Comparison of ENCODE assay signal across 13 mouse cellular contexts in genomic region chr11:53508152-53508551, GRCm38 (mm10). TPM values are rescaled to one million over a fixed set of nuclear protein-coding genes. Genes with fewer than 3 reads are reported as not detected.
A peak's percentile ranks its signal among the peaks of the same experiment; 100 is the strongest.
DNase-seq lines count a peak whose midpoint lies in the region; ATAC-seq and TF ChIP-seq lines count a peak whose summit lies in the region.
"Had no signal": no experiment of that assay in that cellular context is flagged by ENCODE, and none has a peak within 500 bp of the region (broad histone marks: within the 10 kb centered on the region; RNA-seq: fewer than 3 reads in every experiment).

No protein-coding gene starts in this region.

- no peak overlapping the region for H3K4me2 ChIP-seq in lung, embryonic 14.5 days
- no peak overlapping the region for H3K4me2 ChIP-seq in midbrain, embryonic 15.5 days
- H3K4me2 ChIP-seq: limb, embryonic 13.5 days had no signal

- no peak overlapping the region for H3K27ac ChIP-seq in lung, embryonic 14.5 days (ENCODE audit: low read depth)
- no peak overlapping the region for H3K27ac ChIP-seq in midbrain, embryonic 15.5 days
- H3K27ac ChIP-seq: limb, embryonic 13.5 days had no signal

- no peak for ATAC-seq in lung, embryonic 14.5 days (ENCODE audit: insufficient read depth)
- no peak for ATAC-seq in midbrain, embryonic 15.5 days (replicated peaks)

- peak; percentile 64 for DNase-seq in cerebellum, adult 11-12 months
- DNase-seq in cerebellum, adult 9-10 months: no peak
- DNase-seq in NIH3T3 (ENCODE audit: low read depth): peak; percentile 83
- DNase-seq in gastrocnemius, postnatal 10 days: peak; percentile 42
- DNase-seq in lung, embryonic 14.5 days: peak; percentile 43
- no peak for DNase-seq in layer of hippocampus, postnatal 14 days (ENCODE audit: low spot score in 2 of 2)
- no peak for DNase-seq in frontal cortex, adult 2 months (ENCODE audit: extremely low spot score in 1 of 2, low spot score in 1 of 2)

- H3K9me3 ChIP-seq in lung, embryonic 14.5 days (ENCODE audit: low read depth, low read length): no peaks in the 10 kb centered on the region
- no peaks in the 10 kb centered on the region for H3K9me3 ChIP-seq in midbrain, embryonic 15.5 days
- H3K9me3 ChIP-seq: limb, embryonic 13.5 days had no signal

- no peaks in the 10 kb centered on the region for H3K4me1 ChIP-seq in lung, embryonic 14.5 days (ENCODE audit: insufficient read depth)
- no peaks in the 10 kb centered on the region for H3K4me1 ChIP-seq in midbrain, embryonic 15.5 days

- H3K36me3 ChIP-seq in lung, embryonic 14.5 days (ENCODE audit: insufficient read depth): no peaks in the 10 kb centered on the region
- no peaks in the 10 kb centered on the region for H3K36me3 ChIP-seq in midbrain, embryonic 15.5 days (replicated peaks)
- H3K36me3 ChIP-seq: limb, embryonic 13.5 days had no signal

- H3K4me3 ChIP-seq in lung, embryonic 14.5 days (ENCODE audit: low read depth, low read length): no peak overlapping the region
- H3K4me3 ChIP-seq in midbrain, embryonic 15.5 days: no peak overlapping the region
- H3K4me3 ChIP-seq: erythroblast, embryonic 14.5 days; limb, embryonic 13.5 days had no signal

- H3K27me3 ChIP-seq in lung, embryonic 14.5 days (ENCODE audit: insufficient read depth, low read length): no peaks in the 10 kb centered on the region
- no peaks in the 10 kb centered on the region; the same call in 1 of the 2 replicates for H3K27me3 ChIP-seq in midbrain, embryonic 15.5 days (replicated peaks)
- H3K27me3 ChIP-seq: limb, embryonic 13.5 days had no signal

- TF ChIP-seq CTCF in lung, embryonic 14.5 days (IDR thresholded peaks at IDR 0.05; ENCODE audit: low read depth): no peak

- WGBS in lung, embryonic 14.5 days: 57% methylated on average over 7 of the region's 7 CpGs
- WGBS in midbrain, embryonic 15.5 days: 49% methylated on average over 7 of the region's 7 CpGs

- no peak overlapping the region for H3K9ac ChIP-seq in lung, embryonic 14.5 days
- no peak overlapping the region for H3K9ac ChIP-seq in midbrain, embryonic 15.5 days
- H3K9ac ChIP-seq: limb, embryonic 13.5 days had no signal

RNA-seq across cellular contexts. Expression of gene Sept8, which starts 10.9 kb away (rescaled TPM):
- total RNA-seq in gastrocnemius, postnatal 10 days (2021): 10 to 100 TPM; 40.5 to 49.4 TPM
- 25.3 and 25.6 TPM in 2 replicates for polyA plus RNA-seq in lung, embryonic 14.5 days (2014; fragmentation: Nextera tagmentation; extraction: Ambion mirVana)
- 100 to 1,000 TPM; 206 to 209 TPM for total RNA-seq in layer of hippocampus, postnatal 14 days (2021)
- polyA plus RNA-seq in midbrain, embryonic 15.5 days (2015; fragmentation: Nextera tagmentation; extraction: Ambion mirVana): 18.4 TPM in 2 replicates
- 271 and 280 TPM in 2 replicates for polyA plus RNA-seq in frontal cortex, adult 2 months (2012; rRNA removed)

RNA-seq across cellular contexts. Expression of gene Sowaha, which starts 28.1 kb away (rescaled TPM):
- under 1 TPM; 0.23 to 0.27 TPM for total RNA-seq in gastrocnemius, postnatal 10 days (2021)
- 0.17 and 0.18 TPM in 2 replicates for polyA plus RNA-seq in lung, embryonic 14.5 days (2014; fragmentation: Nextera tagmentation; extraction: Ambion mirVana)
- 100 to 1,000 TPM; 106 to 108 TPM for total RNA-seq in layer of hippocampus, postnatal 14 days (2021)
- 0.99 and 1.1 TPM in 2 replicates for polyA plus RNA-seq in midbrain, embryonic 15.5 days (2015; fragmentation: Nextera tagmentation; extraction: Ambion mirVana)
- 42.7 and 43.3 TPM in 2 replicates for polyA plus RNA-seq in frontal cortex, adult 2 months (2012; rRNA removed)
- total RNA-seq: megakaryocyte, adult 5-6 weeks; neutrophil, adult 5-6 weeks had no signal

RNA-seq across cellular contexts. Expression of gene Gm9945, which starts 28.2 kb away (rescaled TPM):
- not detected for total RNA-seq in gastrocnemius, postnatal 10 days (2021)
- not detected in 2 replicates for polyA plus RNA-seq in lung, embryonic 14.5 days (2014; fragmentation: Nextera tagmentation; extraction: Ambion mirVana)
- 1 to 10 TPM; 2.4 to 2.5 TPM for total RNA-seq in layer of hippocampus, postnatal 14 days (2021)
- 0.39 TPM in 1 of 2 replicates, not detected in the other for polyA plus RNA-seq in midbrain, embryonic 15.5 days (2015; fragmentation: Nextera tagmentation; extraction: Ambion mirVana)
- 0.42 and 0.46 TPM in 2 replicates for polyA plus RNA-seq in frontal cortex, adult 2 months (2012; rRNA removed)
- total RNA-seq: megakaryocyte, adult 5-6 weeks; neutrophil, adult 5-6 weeks had no signal
- polyA plus RNA-seq: erythroblast, embryonic 14.5 days; hindbrain, embryonic 11.5 days; limb, embryonic 13.5 days had no signal

RNA-seq across cellular contexts. Expression of gene Gm9837, which starts 37.9 kb away (rescaled TPM):
- total RNA-seq in gastrocnemius, postnatal 10 days (2021): not detected
- polyA plus RNA-seq in lung, embryonic 14.5 days (2014; fragmentation: Nextera tagmentation; extraction: Ambion mirVana): not detected in 2 replicates
- not detected for total RNA-seq in layer of hippocampus, postnatal 14 days (2021)
- not detected in 2 replicates for polyA plus RNA-seq in midbrain, embryonic 15.5 days (2015; fragmentation: Nextera tagmentation; extraction: Ambion mirVana)
- polyA plus RNA-seq in frontal cortex, adult 2 months (2012; rRNA removed): not detected in 2 replicates
- total RNA-seq: megakaryocyte, adult 5-6 weeks; neutrophil, adult 5-6 weeks had no signal
- polyA plus RNA-seq: erythroblast, embryonic 14.5 days; hindbrain, embryonic 11.5 days; limb, embryonic 13.5 days had no signal

RNA-seq across cellular contexts. Expression of gene Shroom1, which starts 51.1 kb away (rescaled TPM):
- total RNA-seq in gastrocnemius, postnatal 10 days (2021): under 1 TPM; 0.45 to 0.54 TPM
- 1.9 and 2.4 TPM in 2 replicates for polyA plus RNA-seq in lung, embryonic 14.5 days (2014; fragmentation: Nextera tagmentation; extraction: Ambion mirVana)
- total RNA-seq in layer of hippocampus, postnatal 14 days (2021): 1 to 10 TPM; 4.0 to 4.5 TPM
- 3.5 and 3.7 TPM in 2 replicates for polyA plus RNA-seq in midbrain, embryonic 15.5 days (2015; fragmentation: Nextera tagmentation; extraction: Ambion mirVana)
- polyA plus RNA-seq in frontal cortex, adult 2 months (2012; rRNA removed): 7.4 and 8.1 TPM in 2 replicates
- total RNA-seq: neutrophil, adult 5-6 weeks had no signal
- polyA plus RNA-seq: erythroblast, embryonic 14.5 days had no signal

Comparison
In these comparisons a context has a peak if more than half of its experiments do, and no peak if none do; other contexts are left out.
1. DNase-seq: peak in cerebellum, adult 11-12 months (single experiment), NIH3T3 (single experiment), gastrocnemius, postnatal 10 days (single experiment) and lung, embryonic 14.5 days (single experiment); none in cerebellum, adult 9-10 months (single experiment), layer of hippocampus, postnatal 14 days (0 of 2) and frontal cortex, adult 2 months (0 of 2).
2. RNA of gene Sept8, which starts 10.9 kb away (polyA plus RNA-seq): 271 to 280 TPM in frontal cortex, adult 2 months; 25.3 to 25.6 TPM in lung, embryonic 14.5 days and 18.4 TPM in midbrain, embryonic 15.5 days; every median in the first group is over 10 times any median in the second.
3. RNA of gene Sowaha, which starts 28.1 kb away (polyA plus RNA-seq): 42.7 to 43.3 TPM in frontal cortex, adult 2 months; 0.99 to 1.1 TPM in midbrain, embryonic 15.5 days and 0.17 to 0.18 TPM in lung, embryonic 14.5 days; every median in the first group is over 10 times any median in the second.